Mouse (Mus musculus) left cerebral cortex, adult 2 months (tissue): ENCODE data around the gene Fdxr. TPM values are rescaled to one million over a fixed set of nuclear protein-coding genes. Genes with fewer than 3 reads are reported as not detected.

Experiments used
- DNase-seq, 2 experiments: peaks; one replicate each; pipeline ENCODE4 v3.0.0; 2021 to 2022; ENCODE audit warnings: low spot score in 2 of 2, mixed read lengths in 1 of 2; ENCODE audit errors: extremely low spot score in 1 of 2
- H3K27ac ChIP-seq: fragments of 200-600 bp; 2 replicates; pipeline ENCODE4 v1.8.1; 2022
- H3K4me3 ChIP-seq: fragments of 200-600 bp; 2 replicates; pipeline ENCODE4 v1.8.1; 2022
- CTCF ChIP-seq: fragments of 200-600 bp; IDR thresholded peaks from 2 replicates; pipeline ENCODE4 v1.8.1; 2022; ENCODE audit warnings: antibody characterized with exemption, mild to moderate bottlenecking, moderate library complexity
- intact Hi-C: fragments of 180-260 bp; cut with DNase I; formaldehyde crosslinking; loops from one replicate; pipeline ENCODE4 v1.15.1; 2025
- microRNA-seq, 2 experiments: library from miRNA; unstranded; fragments of <30 nt; microRNA quantifications; one replicate each; pipeline ENCODE4 v1.2.0; 2021
- total RNA-seq, 2 experiments: library from RNA; stranded (reverse); gene quantifications; 2 replicates each; pipeline ENCODE4 v1.2.3; 2021

Fdxr gene
- total RNA-seq, 2 experiments from 2014 or later = 15.9 to 17.9 TPM

DNA sequence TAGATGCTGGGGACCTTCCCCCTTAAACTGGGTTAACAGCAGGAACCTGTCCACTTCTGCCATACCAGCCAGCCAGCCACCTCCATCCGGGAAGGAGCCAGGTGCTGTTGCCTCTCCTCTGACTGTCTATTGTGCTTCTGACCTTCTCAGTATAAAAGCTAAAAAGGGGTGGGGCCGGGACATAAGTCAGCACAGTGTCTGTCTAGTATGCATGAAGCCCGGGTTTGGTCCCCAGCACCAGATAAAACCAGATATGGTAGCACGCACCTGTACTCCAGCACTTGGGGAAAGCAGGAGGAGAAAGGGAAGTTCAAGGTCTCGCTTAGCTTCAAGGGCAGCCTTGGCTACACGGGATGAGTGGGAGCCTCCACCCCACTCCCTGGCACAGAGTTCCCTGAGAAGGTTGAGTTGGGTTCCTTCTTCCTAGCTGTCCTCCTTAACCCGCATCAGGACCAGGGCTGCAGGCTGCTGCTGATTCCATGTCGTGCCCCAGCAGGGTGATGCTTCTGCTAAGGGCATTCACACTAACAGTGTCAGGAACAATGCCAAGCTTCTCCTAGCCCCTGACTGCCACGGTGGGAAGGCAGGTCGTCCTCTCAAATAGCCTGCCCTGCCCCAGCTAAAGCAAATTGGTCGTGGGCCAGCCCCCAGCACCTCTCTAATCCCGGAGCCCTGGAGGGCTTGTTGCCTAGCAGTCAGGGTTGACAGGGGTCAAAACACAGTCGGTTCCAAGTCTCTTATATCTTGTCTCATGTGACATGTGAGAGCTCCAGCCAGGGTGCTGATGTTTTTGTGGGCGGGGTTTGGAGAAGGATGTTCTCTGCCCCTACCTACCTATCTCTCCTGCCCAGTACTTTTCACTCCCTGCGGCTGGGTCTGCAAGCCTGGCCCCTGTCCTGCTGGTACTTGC lies 47.6 kb downstream of the Fdxr start:
- no peak for DNase-seq
- no peak overlapping the region for H3K4me3 ChIP-seq
- no peak for TF ChIP-seq CTCF
- no peak overlapping the region for H3K27ac ChIP-seq
- intact Hi-C loops = no loop called here

GRCm38 (mm10) chr11:115228430-115228829 lies 48.4 kb downstream of the Fdxr start:
- TF ChIP-seq CTCF = no peak
- intact Hi-C loops = no loop called here
- Histone ChIP-seq H3K4me3 (no peak overlapping the region), H3K27ac (no peak overlapping the region)
- no peak for DNase-seq

- H3K4me3 ChIP-seq = no peak overlapping the region
- peak overlapping the region; percentile 38; the same call in 1 of the 2 replicates for H3K27ac ChIP-seq
- TF ChIP-seq CTCF = no peak
- intact Hi-C loops = no loop called here
- DNase-seq = no peak
Measured at GRCm38 (mm10) chr11:115227640-115228039, 49.2 kb downstream of the Fdxr start.

DNA sequence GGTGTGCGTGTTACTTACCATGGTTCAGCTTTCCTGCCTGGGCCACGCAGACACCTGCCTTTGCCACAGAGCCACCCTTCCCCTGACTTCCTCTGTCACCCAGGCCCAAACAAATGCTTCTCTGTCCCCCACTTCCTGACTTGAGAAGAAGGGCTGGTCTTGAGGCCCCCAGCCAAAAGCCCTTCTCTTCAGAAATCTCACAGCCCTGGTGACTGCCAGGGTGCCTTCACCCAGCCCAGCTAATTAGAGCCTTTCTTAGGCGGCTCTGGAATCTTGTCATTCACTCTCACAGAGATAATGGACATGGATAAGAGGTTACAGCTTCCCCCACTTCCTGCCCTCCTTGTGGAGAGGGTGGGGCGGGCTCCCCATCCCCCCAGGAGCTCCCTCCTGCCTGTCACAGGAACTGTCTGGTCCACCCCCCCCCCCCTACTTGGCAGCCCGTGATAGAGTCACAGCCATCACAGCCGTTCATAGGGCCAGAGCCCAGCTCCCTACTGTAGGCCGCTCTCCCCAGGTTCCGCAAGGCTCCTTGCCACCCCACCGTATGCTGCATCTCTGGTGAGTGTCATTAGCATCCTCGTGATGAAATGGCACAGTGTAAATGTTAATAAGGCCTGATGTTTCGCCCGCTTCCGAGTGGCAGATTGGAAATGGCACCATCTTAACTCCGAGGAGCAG lies 49.9 kb downstream of the Fdxr start:
- TF ChIP-seq CTCF = no peak

GRCm38 (mm10) chr11:115225301-115225700 lies 51.5 kb downstream of the Fdxr start:
- intact Hi-C loops = no loop called here
- peak overlapping the region; percentile 64; the same call in 1 of the 2 replicates for H3K27ac ChIP-seq
- no peak for TF ChIP-seq CTCF
- DNase-seq = no peak
- no peak overlapping the region for H3K4me3 ChIP-seq

More for the DNA sequence above, 49.9 kb downstream of the Fdxr start:
- peak overlapping the region; percentile 64 for H3K27ac ChIP-seq
- DNase-seq = no peak
- intact Hi-C loops = no loop called here
- no peak overlapping the region for H3K4me3 ChIP-seq

DNA sequence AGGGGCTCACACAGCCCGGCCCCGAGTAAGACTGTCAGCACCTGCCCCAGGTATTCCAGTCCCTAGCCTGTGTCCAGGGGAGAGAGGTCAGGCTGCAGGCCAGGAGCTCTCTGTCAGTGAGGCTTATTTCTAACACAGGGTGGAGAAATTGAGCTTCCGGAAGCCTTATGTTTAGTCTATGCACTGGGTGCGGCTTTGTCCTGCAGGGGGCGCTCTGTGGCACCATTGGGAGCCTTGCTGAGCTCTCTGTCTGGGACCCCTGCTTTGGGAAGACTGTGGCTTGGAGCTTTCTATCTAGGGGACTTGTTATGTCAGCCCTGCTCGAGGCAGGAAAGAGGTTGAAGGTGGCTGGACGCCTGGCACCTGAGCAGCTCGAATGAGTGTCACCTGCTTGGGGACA lies 52.0 kb downstream of the Fdxr start:
- intact Hi-C loops = no loop called here
- H3K27ac ChIP-seq = 0 out of 2 replicates have a peak overlapping the region, but pooled peaks have one; percentile 40
- TF ChIP-seq CTCF = peak; percentile 62

GRCm38 (mm10) chr11:115223877-115224276 lies 53.0 kb downstream of the Fdxr start:
- no peak for DNase-seq
- Histone ChIP-seq H3K27ac (no peak overlapping the region), H3K4me3 (no peak overlapping the region)
- intact Hi-C loops = no loop called here
- TF ChIP-seq CTCF = no peak

More for the DNA sequence above, 52.0 kb downstream of the Fdxr start:
- H3K4me3 ChIP-seq = no peak overlapping the region
- no peak for DNase-seq

DNA sequence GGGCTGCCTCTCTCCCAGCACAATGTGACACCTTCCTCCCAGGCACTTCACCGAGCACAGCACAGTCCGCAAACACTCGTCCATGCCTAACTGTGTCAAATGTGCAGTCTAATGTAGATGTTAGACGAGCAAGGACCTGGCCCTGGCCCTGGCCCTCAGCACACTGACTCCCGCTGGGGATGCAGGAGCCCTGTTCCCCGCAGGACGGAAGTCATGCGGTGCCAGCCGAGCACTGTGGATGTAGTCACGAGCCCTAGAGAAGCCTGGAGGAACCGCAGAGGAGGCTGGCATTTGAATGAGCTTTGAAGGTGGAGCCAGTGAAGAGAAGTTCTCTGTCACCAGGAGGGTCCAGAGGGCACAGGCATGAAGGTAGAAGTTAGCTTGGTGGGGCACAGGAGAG lies 53.4 kb downstream of the Fdxr start:
- no peak overlapping the region for H3K27ac ChIP-seq
- no peak for TF ChIP-seq CTCF
- no peak for DNase-seq
- intact Hi-C loops = no loop called here
- H3K4me3 ChIP-seq = no peak overlapping the region

- intact Hi-C loops = no loop called here
- TF ChIP-seq CTCF = no peak
- Histone ChIP-seq H3K27ac (no peak overlapping the region), H3K4me3 (no peak overlapping the region)
- no peak for DNase-seq
Measured at GRCm38 (mm10) chr11:115222570-115222969, 54.3 kb downstream of the Fdxr start.

DNA sequence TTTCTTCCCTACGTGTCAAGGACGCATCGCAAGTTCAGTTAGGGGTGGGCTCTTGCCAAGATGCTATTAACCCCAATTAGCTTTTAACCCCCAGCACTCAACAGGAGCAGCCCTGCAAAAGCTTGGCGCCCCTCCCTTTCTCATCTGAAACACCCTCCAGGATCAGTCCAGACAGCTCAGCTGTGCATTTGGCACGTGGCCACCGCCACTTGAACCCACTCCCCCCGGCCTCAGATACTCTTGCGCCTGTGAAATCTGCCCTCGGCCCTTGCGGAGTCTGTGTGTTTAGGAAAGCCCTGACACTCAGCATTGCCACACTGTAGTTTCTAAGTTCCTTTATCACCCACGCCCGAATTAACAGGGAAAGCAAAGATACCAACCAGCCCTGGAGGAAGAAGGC lies 54.8 kb downstream of the Fdxr start:
- Histone ChIP-seq H3K4me3 (no peak overlapping the region), H3K27ac (no peak overlapping the region)
- intact Hi-C loops = no loop called here
- DNase-seq = no peak
- no peak for TF ChIP-seq CTCF

GRCm38 (mm10) chr11:115219685-115220084 lies 57.2 kb downstream of the Fdxr start:
- no peak for TF ChIP-seq CTCF
- Histone ChIP-seq H3K27ac (no peak overlapping the region), H3K4me3 (no peak overlapping the region)
- no peak for DNase-seq
- intact Hi-C loops = no loop called here

DNA sequence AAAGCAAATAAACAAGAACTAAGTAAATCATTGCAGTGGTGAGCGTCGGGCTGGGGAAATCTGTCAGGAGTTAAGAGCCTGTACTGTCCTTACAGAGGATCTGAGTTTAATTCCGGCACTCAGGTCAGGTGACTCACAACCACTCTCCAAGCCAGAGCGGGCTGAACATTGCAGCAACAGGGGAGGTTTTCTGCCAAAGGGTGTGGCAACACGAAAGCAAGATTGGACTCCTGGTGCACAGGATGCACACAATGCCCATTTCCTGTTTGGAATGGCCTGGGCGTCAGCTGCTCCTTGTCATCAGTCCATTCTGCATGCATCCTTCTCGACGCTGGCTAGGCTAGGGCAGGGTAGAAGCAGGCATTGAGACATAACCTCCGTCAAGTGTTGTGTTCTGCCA lies 57.6 kb downstream of the Fdxr start:
- DNase-seq = no peak
- Histone ChIP-seq H3K27ac (no peak overlapping the region), H3K4me3 (no peak overlapping the region)
- no peak for TF ChIP-seq CTCF
- intact Hi-C loops = no loop called here

Small RNAs within 50 kb of the gene (microRNA-seq; reads per million reads assigned to microRNA genes)
- gene Gm25837 = 0 reads per million in 2 experiments

Other genes starting within 250 kb of the Fdxr start
- under 1 TPM; 0.77 to 0.96 TPM for gene Cd300ld5, start 239.3 kb downstream of the Fdxr start, total RNA-seq
- gene Cd300ld3, start 228.6 kb downstream of the Fdxr start, total RNA-seq = under 1 TPM in 1 of 2 experiments, not detected in 1; 0.77 TPM
- under 1 TPM in 1 of 2 experiments, not detected in 1; 0.27 TPM for gene Cd300e, start 214.9 kb downstream of the Fdxr start, total RNA-seq
- gene Rab37, start 185.6 kb downstream of the Fdxr start, total RNA-seq = 1 to 10 TPM; 1.8 to 2.4 TPM
- under 1 TPM in 1 of 2 experiments, not detected in 1; 0.58 TPM for gene Cd300lf, start 143.1 kb downstream of the Fdxr start, total RNA-seq
- 10 to 100 TPM; 68.8 to 75.2 TPM for gene Slc9a3r1, start 113.7 kb downstream of the Fdxr start, total RNA-seq
- 10 to 100 TPM; 16.2 to 16.8 TPM for gene Tmem104, start 89.6 kb downstream of the Fdxr start, total RNA-seq
- gene Nat9, start 89.2 kb downstream of the Fdxr start, total RNA-seq = 10 to 100 TPM; 23.1 to 25.6 TPM
- gene Grin2c, start 9.8 kb downstream of the Fdxr start, total RNA-seq = 10 to 100 TPM; 37.4 to 40.0 TPM
- gene Fads6, start 20.6 kb upstream of the Fdxr start, total RNA-seq = 10 to 100 TPM; 11.4 to 13.5 TPM
- 1 to 10 TPM; 1.4 to 2.7 TPM for gene Otop2, start 30.1 kb upstream of the Fdxr start, total RNA-seq
- under 1 TPM; 0.36 to 0.44 TPM for gene Ush1g, start 45.0 kb upstream of the Fdxr start, total RNA-seq
- not detected for gene Otop3, start 57.7 kb upstream of the Fdxr start, total RNA-seq
- gene Hid1, start 90.7 kb upstream of the Fdxr start, total RNA-seq = 100 to 1,000 TPM; 117 to 121 TPM
- 10 to 100 TPM; 25.0 to 26.4 TPM for gene Cdr2l, start 104.9 kb upstream of the Fdxr start, total RNA-seq
- gene Mrpl58, start 126.7 kb upstream of the Fdxr start, total RNA-seq = 100 to 1,000 TPM; 113 to 118 TPM
- gene Atp5h, start 142.9 kb upstream of the Fdxr start, total RNA-seq = 100 to 1,000 TPM; 436 to 465 TPM
- gene Kctd2, start 143.1 kb upstream of the Fdxr start, total RNA-seq = 10 to 100 TPM; 72.4 to 76.2 TPM
- gene Trim80, start 163.5 kb upstream of the Fdxr start, total RNA-seq = under 1 TPM in 1 of 2 experiments, not detected in 1; 0.16 TPM
- gene Slc16a5, start 185.4 kb upstream of the Fdxr start, total RNA-seq = not detected
- 10 to 100 TPM; 11.9 to 18.0 TPM for gene Armc7, start 198.6 kb upstream of the Fdxr start, total RNA-seq
- 10 to 100 TPM; 57.6 to 67.2 TPM for gene Nt5c, start 214.8 kb upstream of the Fdxr start, total RNA-seq
- gene Jpt1, start 237.3 kb upstream of the Fdxr start, total RNA-seq = 100 to 1,000 TPM; 158 to 161 TPM